Mouse (Mus musculus): Measurements from ENCODE around the gene Aimp1. TPM values are rescaled to one million over a fixed set of nuclear protein-coding genes. Genes with fewer than 3 reads are reported as not detected.

Aimp1 gene
- total RNA-seq (2021): 10 to 100 TPM; 45.8 to 49.6 TPM

GRCm38 (mm10) chr3:132684231-132684928, at the start of gene Aimp1:
Gene Aimp1, minus strand, starts transcription at chr3:132684370.
- intact Hi-C loops (cut with DNase I): no loop called here
- no peak for DNase-seq

- intact Hi-C loops (cut with DNase I): no loop called here
- no peak for DNase-seq
These were observed 40.2 kb upstream of the Aimp1 start for GRCm38 (mm10) chr3:132724326-132724725.

- DNase-seq: no peak
- intact Hi-C loops (cut with DNase I): no loop called here
These were observed 33.1 kb upstream of the Aimp1 start for GRCm38 (mm10) chr3:132717316-132717715.

- intact Hi-C loops (cut with DNase I): no loop called here
- no peak for DNase-seq
These were observed 29.7 kb upstream of the Aimp1 start for GRCm38 (mm10) chr3:132713913-132714312.

DNA sequence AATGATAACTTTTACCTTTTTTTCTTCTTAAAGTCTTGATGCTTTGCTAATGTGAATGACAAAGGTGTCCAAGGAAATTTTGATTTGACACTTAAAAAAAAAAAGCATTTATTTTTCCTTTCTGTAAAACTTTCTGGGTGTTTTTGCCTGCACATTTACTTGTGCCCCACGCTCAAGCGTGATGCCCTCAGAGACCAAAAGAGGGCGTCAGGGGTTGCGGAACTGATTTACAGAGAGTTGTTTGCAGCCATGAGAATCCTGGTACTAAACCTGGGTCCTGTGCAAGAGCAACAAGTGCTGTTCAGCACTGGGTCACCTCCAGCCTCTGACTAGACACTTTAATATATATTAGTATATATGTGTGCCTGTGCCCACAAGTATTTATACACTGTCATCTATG, 22.8 kb upstream of the Aimp1 start:
- DNase-seq: no peak
- intact Hi-C loops (cut with DNase I): loop anchor here (10.0 kb wide), 2 partner anchors 732 to 892 kb away; no protein-coding TSS in a partner anchor

GRCm38 (mm10) chr3:132704216-132704615, 20.0 kb upstream of the Aimp1 start:
- DNase-seq: no peak

GRCm38 (mm10) chr3:132701368-132701767, 17.2 kb upstream of the Aimp1 start:
- peak; percentile 4 to 28 for DNase-seq
- intact Hi-C loops (cut with DNase I): loop anchor here (5.0 to 10.0 kb wide), 3 partner anchors 194 to 887 kb away; no protein-coding TSS in a partner anchor

More at GRCm38 (mm10) chr3:132704216-132704615, 20.0 kb upstream of the Aimp1 start:
- intact Hi-C loops (cut with DNase I): loop anchor here (5.0 to 10.0 kb wide), 3 partner anchors 197 to 889 kb away; no protein-coding TSS in a partner anchor

GRCm38 (mm10) chr3:132683447-132684230, 531 bp downstream of the Aimp1 start, which contains the start of gene Tbck:
Gene Tbck, plus strand, starts transcription at chr3:132684144.
- intact Hi-C loops (cut with DNase I): no loop called here
- DNase-seq: peak; percentile 95

DNA sequence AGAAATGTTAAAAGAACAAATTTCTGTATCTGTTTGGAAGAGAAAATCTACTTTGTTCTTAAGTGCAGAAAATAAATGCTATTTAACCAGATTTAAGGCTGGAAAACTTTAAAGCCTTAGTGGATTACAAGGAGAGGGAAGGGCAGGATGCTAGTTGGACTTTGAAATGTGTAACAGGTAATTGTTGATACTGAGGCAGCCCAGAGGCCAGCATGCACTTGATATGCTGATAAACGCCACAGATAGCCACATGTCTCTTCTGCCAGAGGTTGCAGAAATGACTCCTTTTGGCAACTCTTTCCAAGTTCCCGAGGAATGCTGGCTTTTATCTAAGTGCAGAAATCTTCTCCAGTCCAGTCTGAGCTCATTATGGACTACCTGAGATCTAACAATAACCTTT, 6.7 kb downstream of the Aimp1 start:
- intact Hi-C loops (cut with DNase I): no loop called here

GRCm38 (mm10) chr3:132655955-132656354, 28.2 kb downstream of the Aimp1 start:
- DNase-seq: no peak

More for the DNA sequence above, 6.7 kb downstream of the Aimp1 start:
- no peak for DNase-seq

DNA sequence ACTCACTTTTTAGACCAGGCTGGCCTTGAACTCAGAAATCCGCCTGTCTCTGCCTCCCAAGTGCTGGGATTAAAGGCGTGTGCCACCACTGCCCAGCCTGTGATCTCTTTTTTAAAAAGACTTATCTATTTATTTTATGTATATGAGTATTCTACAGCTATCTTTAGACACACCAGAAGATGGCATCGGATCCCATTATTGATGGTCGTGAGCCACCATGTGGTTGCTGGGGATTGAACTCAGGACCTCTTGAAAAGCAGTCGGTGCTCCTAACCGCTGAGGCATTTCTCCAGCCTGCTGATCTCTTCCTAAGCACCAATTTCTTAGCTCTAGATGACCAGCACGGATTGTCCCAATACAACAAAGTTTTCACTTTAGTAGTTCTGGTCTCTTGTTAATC, 30.2 kb downstream of the Aimp1 start:
- intact Hi-C loops (cut with DNase I): no loop called here
- DNase-seq: no peak

More at GRCm38 (mm10) chr3:132655955-132656354, 28.2 kb downstream of the Aimp1 start:
- intact Hi-C loops (cut with DNase I): no loop called here

- DNase-seq: peak; percentile 14 to 34
- intact Hi-C loops (cut with DNase I): no loop called here
These were observed 32.4 kb downstream of the Aimp1 start for GRCm38 (mm10) chr3:132651776-132652175.

DNA sequence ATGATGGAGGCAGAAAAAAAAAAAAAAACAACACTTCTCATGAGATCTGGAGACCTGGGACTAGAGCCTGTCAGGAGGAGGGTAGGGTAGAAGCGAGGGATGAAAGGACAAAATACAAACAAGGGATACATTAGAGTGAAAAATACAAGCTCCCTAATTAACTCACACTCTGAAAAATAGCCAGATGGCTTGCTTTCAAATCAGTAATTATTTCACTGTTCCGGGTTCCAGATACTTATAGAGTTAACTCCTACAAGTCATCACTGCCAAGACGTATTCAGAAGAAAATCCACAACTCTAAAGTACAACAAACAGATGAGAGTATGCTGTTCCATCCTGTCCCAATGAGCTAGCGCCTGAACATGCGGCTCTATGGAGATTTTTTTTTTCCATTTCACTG, 34.0 kb downstream of the Aimp1 start:
- intact Hi-C loops (cut with DNase I): no loop called here
- no peak for DNase-seq

DNA sequence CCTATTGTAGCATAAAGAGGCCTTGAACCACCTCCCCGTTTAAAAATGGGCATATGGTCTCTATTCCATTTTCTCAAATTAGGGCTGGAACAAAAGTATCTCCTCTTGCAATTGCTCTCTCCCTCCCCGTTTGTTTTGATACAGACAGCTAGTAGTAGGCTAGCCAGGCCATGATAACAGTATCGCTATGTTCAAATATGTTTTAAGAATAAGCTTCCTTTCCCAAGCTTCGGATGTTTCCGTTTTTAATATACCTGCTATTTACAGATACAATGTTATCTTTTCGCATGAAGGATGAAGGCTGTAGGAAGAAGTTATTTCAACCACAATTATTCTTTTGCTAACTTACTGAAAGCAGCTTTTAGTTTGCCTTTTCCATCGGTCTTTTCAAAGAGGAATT, 34.8 kb downstream of the Aimp1 start:
- intact Hi-C loops (cut with DNase I): no loop called here
- DNase-seq: no peak

GRCm38 (mm10) chr3:132646814-132647213, 37.4 kb downstream of the Aimp1 start:
- no peak for DNase-seq
- intact Hi-C loops (cut with DNase I): no loop called here

DNA sequence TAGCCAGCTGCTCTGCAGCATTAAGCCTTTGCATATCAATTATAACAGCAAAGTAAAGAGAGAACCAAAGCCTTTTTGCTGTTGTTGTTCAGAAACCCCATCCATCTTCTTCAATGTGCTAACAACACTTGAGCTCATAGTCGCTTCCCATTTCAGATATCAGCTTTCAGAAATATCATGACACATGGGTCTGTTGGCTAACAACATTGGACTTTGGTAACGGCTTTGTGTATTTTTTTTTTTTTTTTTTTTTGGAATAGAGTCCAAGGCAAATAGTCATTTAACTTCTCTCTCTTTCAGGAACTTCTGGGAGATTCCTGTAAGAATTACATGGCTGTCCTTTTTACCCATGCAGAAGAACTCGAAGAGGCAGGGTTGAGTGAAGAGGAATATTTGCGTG, 40.1 kb downstream of the Aimp1 start:
- intact Hi-C loops (cut with DNase I): no loop called here
- DNase-seq: no peak

DNA sequence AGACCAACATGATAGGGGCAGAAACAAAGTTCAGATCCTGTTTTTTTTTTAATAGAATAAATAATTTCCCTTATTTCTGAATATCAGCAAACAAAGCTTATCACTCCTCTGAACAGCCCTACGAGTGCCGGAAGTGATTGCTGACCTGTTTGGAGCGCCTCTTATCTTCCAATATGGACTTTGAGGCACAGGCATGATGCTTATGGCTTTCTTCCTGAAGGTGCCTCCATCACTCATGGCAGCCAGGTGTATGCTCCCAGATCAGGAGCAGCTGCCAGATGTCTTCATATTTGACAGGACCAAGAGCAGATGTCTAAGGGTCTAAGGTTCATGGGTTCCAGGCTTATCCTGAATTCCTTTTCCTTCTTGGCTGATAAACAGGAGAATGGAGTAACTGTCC, 47.1 kb downstream of the Aimp1 start:
- no peak for DNase-seq
- intact Hi-C loops (cut with DNase I): loop anchor here (10.0 kb wide), 1 partner anchor 132 kb away; no protein-coding TSS in a partner anchor

DNA sequence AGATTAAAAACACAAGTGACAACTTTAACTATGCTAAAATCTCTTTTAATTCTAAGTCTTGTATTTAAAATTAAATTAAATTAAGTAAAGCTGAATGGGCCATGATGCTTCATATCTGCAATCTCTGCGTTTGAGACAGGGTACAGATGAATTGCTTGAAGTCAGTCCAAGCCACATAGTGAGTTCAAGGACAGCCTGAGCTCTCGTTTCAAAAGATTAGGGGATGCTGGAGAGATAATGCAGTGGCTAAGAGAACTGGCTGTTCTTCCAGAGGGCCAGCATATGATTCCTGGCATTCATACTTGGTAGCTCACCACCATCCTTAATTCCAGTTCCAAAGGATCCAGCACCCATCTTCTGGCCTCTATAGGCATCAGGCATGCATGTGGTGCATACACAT, 50.9 kb downstream of the Aimp1 start:
- DNase-seq: no peak
- intact Hi-C loops (cut with DNase I): loop anchor here (10.0 kb wide), 1 partner anchor 128 kb away; no protein-coding TSS in a partner anchor

DNA sequence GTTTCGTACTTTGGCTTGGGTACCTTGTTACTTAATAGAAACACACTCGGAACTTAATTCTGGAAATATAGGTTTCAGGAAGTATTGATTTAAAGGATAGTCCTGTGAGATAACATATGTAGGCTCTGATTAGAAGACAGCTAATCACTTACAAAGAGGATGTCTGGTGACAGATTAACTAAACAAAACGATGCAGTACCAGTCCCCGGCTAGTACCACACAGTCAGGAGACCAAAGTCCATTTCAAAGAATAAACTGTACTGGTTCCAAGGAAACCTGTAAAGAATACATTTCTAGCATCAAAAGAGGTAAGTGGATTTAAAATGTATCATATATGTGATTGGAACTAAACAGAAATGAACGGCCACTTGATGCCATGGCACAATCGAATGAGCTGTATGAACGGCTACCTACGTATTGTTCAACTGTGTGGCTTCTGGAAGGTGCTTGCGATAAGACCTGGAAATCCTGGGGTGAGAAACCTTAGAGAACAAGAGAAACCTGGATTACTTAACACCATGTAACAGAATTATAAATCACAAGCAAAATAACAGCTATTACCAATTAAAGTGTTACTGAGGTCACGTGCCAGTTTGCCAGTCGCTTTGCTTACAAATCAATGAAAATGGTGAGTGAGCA, 54.5 kb downstream of the Aimp1 start, which contains the start of gene Gimd1:
Gimd1 (plus strand) TSS at position 220 of the 639 bp plus-strand sequence.
- intact Hi-C loops (cut with DNase I): loop anchor here (10.0 kb wide), 1 partner anchor 125 kb away; no protein-coding TSS in a partner anchor
- DNase-seq: no peak

DNA sequence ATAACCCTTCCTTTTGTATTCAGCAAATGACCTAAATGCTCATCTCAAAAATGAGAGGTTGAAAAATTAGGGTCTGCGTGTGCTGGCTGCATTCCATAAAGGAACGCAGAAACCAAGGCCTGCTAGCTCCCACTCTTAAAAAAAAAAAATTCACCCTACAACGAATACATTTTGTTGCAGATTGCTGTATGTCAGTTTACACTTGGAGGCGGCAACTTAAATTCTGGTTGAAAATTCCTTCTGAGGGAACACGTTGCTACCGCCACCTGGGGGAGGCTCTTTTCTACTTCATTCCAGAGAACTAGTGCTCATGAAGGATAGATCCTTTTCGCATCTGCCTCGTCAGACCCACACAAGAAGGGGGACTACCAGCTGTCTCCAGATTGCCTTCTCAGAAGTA, 55.4 kb downstream of the Aimp1 start:
- intact Hi-C loops (cut with DNase I): no loop called here
- DNase-seq: no peak

Measured in heart, postnatal 10 days (tissue).